Mouse (Mus musculus): ENCODE measurements around the gene Gm11937. TPM values are rescaled to one million over a fixed set of nuclear protein-coding genes. Genes with fewer than 3 reads are reported as not detected.
"Not testable (repeated sequence)": the region's sequence is repeated elsewhere in the genome, so short reads cannot be mapped to it uniquely, and the experiment has no call there.

Gm11937 gene
- polyA plus RNA-seq (2014; fragmentation: Nextera tagmentation; extraction: Ambion mirVana), result not detected in 2 replicates

DNA sequence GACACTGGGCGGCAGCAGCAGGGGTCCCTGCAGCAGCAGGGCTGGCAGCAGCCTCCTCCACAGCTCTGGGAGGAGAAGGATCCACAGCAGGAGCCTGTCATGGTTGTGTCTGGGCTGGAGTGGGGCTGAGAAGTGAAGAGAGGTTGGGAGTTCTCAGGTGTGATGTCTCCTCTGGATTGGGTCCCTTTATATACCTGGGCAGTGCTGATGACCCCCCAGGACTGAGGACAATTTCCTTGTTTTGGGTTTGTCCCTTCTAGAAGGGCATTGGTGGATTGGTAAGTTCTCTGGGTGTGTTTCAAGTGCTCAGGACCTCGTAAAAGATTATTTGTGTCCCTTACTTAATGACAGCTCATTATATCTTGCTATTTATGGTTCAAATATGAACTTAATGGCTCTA lies at the start of gene Gm11937:
Gene Gm11937 (minus strand): TSS at position 101 of the 400 bp plus-strand sequence.
- ATAC-seq (ENCODE audit: low FRiP score); H3K27me3 ChIP-seq (ENCODE audit: control insufficient read depth, insufficient read depth, low read length); H3K4me2 ChIP-seq (replicated peaks; ENCODE audit: low read depth, low read length); H3K36me3 ChIP-seq (ENCODE audit: control insufficient read depth, insufficient read depth, low read length); H3K4me3 ChIP-seq (ENCODE audit: low read depth, low read length); DNase-seq (ENCODE audit: low spot score); H3K4me1 ChIP-seq (replicated peaks; ENCODE audit: control insufficient read depth, insufficient read depth, low read length); H3K9ac ChIP-seq (ENCODE audit: low read depth, low read length); H3K27ac ChIP-seq (ENCODE audit: low read depth, low read length); H3K9me3 ChIP-seq (ENCODE audit: control insufficient read depth, low read length): not testable (repeated sequence)
- WGBS, result 91% methylated on average over 1 of the region's 2 CpGs

- no peaks in the 10 kb centered on the region for H3K27me3 ChIP-seq (ENCODE audit: control insufficient read depth, insufficient read depth, low read length)
- DNase-seq (ENCODE audit: low spot score) (no peak), ATAC-seq (ENCODE audit: low FRiP score) (no peak)
- 88% methylated on average over 4 of the region's 4 CpGs for WGBS
- H3K4me2 ChIP-seq (replicated peaks; ENCODE audit: low read depth, low read length), result no peak overlapping the region
- H3K9me3 ChIP-seq (ENCODE audit: control insufficient read depth, low read length), result no peaks in the 10 kb centered on the region
- no peak overlapping the region for H3K27ac ChIP-seq (ENCODE audit: low read depth, low read length)
- H3K9ac ChIP-seq (ENCODE audit: low read depth, low read length), result no peak overlapping the region
- no peaks in the 10 kb centered on the region for H3K4me1 ChIP-seq (replicated peaks; ENCODE audit: control insufficient read depth, insufficient read depth, low read length)
- H3K4me3 ChIP-seq (ENCODE audit: low read depth, low read length), result no peak overlapping the region
- H3K36me3 ChIP-seq (ENCODE audit: control insufficient read depth, insufficient read depth, low read length), result no peaks in the 10 kb centered on the region
Measured at GRCm38 (mm10) chr11:99659256-99659655, 49.3 kb upstream of the Gm11937 start.

- WGBS, result 61% methylated on average over 10 of the region's 10 CpGs
- not testable (repeated sequence) for H3K36me3 ChIP-seq (ENCODE audit: control insufficient read depth, insufficient read depth, low read length); H3K4me3 ChIP-seq (ENCODE audit: low read depth, low read length); H3K27ac ChIP-seq (ENCODE audit: low read depth, low read length); H3K4me1 ChIP-seq (replicated peaks; ENCODE audit: control insufficient read depth, insufficient read depth, low read length); H3K9me3 ChIP-seq (ENCODE audit: control insufficient read depth, low read length); ATAC-seq (ENCODE audit: low FRiP score); H3K27me3 ChIP-seq (ENCODE audit: control insufficient read depth, insufficient read depth, low read length); H3K4me2 ChIP-seq (replicated peaks; ENCODE audit: low read depth, low read length); DNase-seq (ENCODE audit: low spot score); H3K9ac ChIP-seq (ENCODE audit: low read depth, low read length)
Measured at GRCm38 (mm10) chr11:99658467-99659010, 48.5 kb upstream of the Gm11937 start, which contains the start of gene Gm11563. Gene Gm11563, minus strand, starts transcription at chr11:99658960.

DNA sequence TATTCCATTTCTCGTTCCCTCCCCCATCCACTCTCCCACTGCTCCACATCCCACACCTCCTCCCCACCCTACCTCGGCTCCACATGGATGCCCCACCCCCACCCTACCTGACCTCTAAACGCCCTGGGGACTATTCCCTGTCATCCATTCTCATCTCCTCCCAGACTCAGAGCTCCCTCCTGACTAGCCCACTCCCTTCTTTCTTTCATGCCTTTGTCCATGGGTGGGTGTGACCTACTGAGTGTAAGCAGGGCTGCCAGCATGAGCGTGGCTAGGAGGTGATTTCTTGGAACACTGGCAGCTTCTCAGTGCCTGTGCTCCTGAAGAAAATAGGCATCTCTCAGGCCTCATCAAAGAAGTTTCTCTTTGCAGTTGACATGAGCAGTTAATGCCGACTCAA lies 47.1 kb upstream of the Gm11937 start:
- WGBS, result 42% methylated on average over 5 of the region's 5 CpGs
- Histone ChIP-seq H3K4me3 (ENCODE audit: low read depth, low read length) (no peak overlapping the region), H3K9ac (ENCODE audit: low read depth, low read length) (no peak overlapping the region), H3K4me1 (replicated peaks; ENCODE audit: control insufficient read depth, insufficient read depth, low read length) (no peaks in the 10 kb centered on the region), H3K4me2 (replicated peaks; ENCODE audit: low read depth, low read length) (no peak overlapping the region), H3K27me3 (ENCODE audit: control insufficient read depth, insufficient read depth, low read length) (no peaks in the 10 kb centered on the region), H3K9me3 (ENCODE audit: control insufficient read depth, low read length) (no peaks in the 10 kb centered on the region), H3K27ac (ENCODE audit: low read depth, low read length) (no peak overlapping the region), H3K36me3 (ENCODE audit: control insufficient read depth, insufficient read depth, low read length) (no peaks in the 10 kb centered on the region)
- no peak for ATAC-seq (ENCODE audit: low FRiP score)
- no peak for DNase-seq (ENCODE audit: low spot score)

DNA sequence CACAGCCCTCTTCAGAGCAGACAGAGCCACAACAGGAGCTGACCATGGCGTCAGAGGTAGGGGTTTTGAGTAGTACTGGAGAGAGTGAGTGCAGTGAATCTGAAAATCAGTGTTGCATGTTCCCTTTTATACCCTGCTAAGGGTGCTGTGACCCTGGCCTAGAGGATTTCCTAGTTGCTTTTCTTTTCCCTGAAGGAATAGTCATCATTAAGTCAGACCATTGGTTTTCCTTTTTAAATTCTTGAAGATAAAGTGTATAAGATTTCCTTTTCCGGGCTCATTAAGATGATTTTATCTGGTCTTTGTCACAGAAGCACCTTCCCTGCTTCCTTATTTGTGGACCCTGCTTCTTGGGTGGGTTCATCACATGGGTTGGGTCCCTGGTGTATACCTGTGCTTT lies 40.1 kb upstream of the Gm11937 start, which contains the start of gene Gm11555:
Gene Gm11555 (minus strand): TSS at position 101 of the 400 bp plus-strand sequence.
- H3K27me3 ChIP-seq (ENCODE audit: control insufficient read depth, insufficient read depth, low read length), result no peaks in the 10 kb centered on the region
- H3K27ac ChIP-seq (ENCODE audit: low read depth, low read length), result no peak within 1 kb of the TSS
- no peak within 1 kb of the TSS for H3K4me3 ChIP-seq (ENCODE audit: low read depth, low read length)
- DNase-seq (ENCODE audit: low spot score), result no peak
- WGBS, result 86% methylated on average over 2 of the region's 2 CpGs
- no peak within 1 kb of the TSS for H3K4me2 ChIP-seq (replicated peaks; ENCODE audit: low read depth, low read length)
- H3K4me1 ChIP-seq (replicated peaks; ENCODE audit: control insufficient read depth, insufficient read depth, low read length), result no peaks in the 10 kb centered on the region
- H3K9ac ChIP-seq (ENCODE audit: low read depth, low read length), result no peak within 1 kb of the TSS
- no peaks in the 10 kb centered on the region for H3K36me3 ChIP-seq (ENCODE audit: control insufficient read depth, insufficient read depth, low read length)
- ATAC-seq (ENCODE audit: low FRiP score), result no peak
- H3K9me3 ChIP-seq (ENCODE audit: control insufficient read depth, low read length), result no peaks in the 10 kb centered on the region

GRCm38 (mm10) chr11:99646444-99646843 lies 36.5 kb upstream of the Gm11937 start:
- no peaks in the 10 kb centered on the region for H3K36me3 ChIP-seq (ENCODE audit: control insufficient read depth, insufficient read depth, low read length)
- no peak overlapping the region for H3K4me2 ChIP-seq (replicated peaks; ENCODE audit: low read depth, low read length)
- no peaks in the 10 kb centered on the region for H3K4me1 ChIP-seq (replicated peaks; ENCODE audit: control insufficient read depth, insufficient read depth, low read length)
- H3K27me3 ChIP-seq (ENCODE audit: control insufficient read depth, insufficient read depth, low read length), result no peaks in the 10 kb centered on the region
- no peak overlapping the region for H3K9ac ChIP-seq (ENCODE audit: low read depth, low read length)
- ATAC-seq (ENCODE audit: low FRiP score), result no peak
- no peak overlapping the region for H3K27ac ChIP-seq (ENCODE audit: low read depth, low read length)
- H3K9me3 ChIP-seq (ENCODE audit: control insufficient read depth, low read length), result no peaks in the 10 kb centered on the region
- H3K4me3 ChIP-seq (ENCODE audit: low read depth, low read length), result no peak overlapping the region
- WGBS, result 88% methylated on average over 15 of the region's 15 CpGs
- no peak for DNase-seq (ENCODE audit: low spot score)

GRCm38 (mm10) chr11:99644351-99644750 lies 34.4 kb upstream of the Gm11937 start:
- Histone ChIP-seq H3K4me2 (replicated peaks; ENCODE audit: low read depth, low read length) (no peak overlapping the region), H3K9ac (ENCODE audit: low read depth, low read length) (no peak overlapping the region), H3K9me3 (ENCODE audit: control insufficient read depth, low read length) (no peaks in the 10 kb centered on the region), H3K27ac (ENCODE audit: low read depth, low read length) (no peak overlapping the region), H3K4me1 (replicated peaks; ENCODE audit: control insufficient read depth, insufficient read depth, low read length) (no peaks in the 10 kb centered on the region), H3K27me3 (ENCODE audit: control insufficient read depth, insufficient read depth, low read length) (no peaks in the 10 kb centered on the region), H3K4me3 (ENCODE audit: low read depth, low read length) (no peak overlapping the region), H3K36me3 (ENCODE audit: control insufficient read depth, insufficient read depth, low read length) (no peaks in the 10 kb centered on the region)
- no peak for DNase-seq (ENCODE audit: low spot score)
- WGBS, result 81% methylated on average over 3 of the region's 3 CpGs
- ATAC-seq (ENCODE audit: low FRiP score), result no peak

DNA sequence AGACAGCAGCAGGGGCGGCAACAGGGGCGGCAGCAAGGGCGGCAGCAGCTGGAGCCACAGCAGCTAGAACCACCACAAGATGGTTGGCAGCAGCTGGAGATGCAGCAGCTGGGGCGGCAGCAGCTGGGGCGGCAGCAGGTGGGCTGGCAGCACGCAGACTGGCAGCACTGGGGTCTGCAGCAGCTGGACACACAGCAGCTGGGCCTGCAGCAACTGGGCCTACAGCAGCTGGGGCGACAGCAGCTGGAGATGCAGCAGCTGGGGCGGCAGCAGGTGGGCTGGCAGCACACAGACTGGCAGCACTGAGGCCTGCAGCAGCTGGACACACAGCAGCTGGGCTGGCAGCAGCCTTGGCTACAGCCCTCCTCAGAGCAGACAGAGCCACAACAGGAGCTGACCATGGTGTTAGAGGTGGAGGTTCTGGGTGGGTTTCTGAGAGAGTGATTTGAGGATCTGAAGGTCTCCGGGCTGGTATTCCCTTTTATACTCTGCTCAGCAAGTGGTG lies 33.7 kb upstream of the Gm11937 start, which contains the start of gene Krtap4-7:
Gene Krtap4-7 (minus strand): TSS at position 455 of the 505 bp plus-strand sequence.
- not testable (repeated sequence) for H3K27ac ChIP-seq (ENCODE audit: low read depth, low read length); ATAC-seq (ENCODE audit: low FRiP score); H3K4me3 ChIP-seq (ENCODE audit: low read depth, low read length); H3K4me1 ChIP-seq (replicated peaks; ENCODE audit: control insufficient read depth, insufficient read depth, low read length); H3K9ac ChIP-seq (ENCODE audit: low read depth, low read length); H3K27me3 ChIP-seq (ENCODE audit: control insufficient read depth, insufficient read depth, low read length); H3K36me3 ChIP-seq (ENCODE audit: control insufficient read depth, insufficient read depth, low read length); H3K4me2 ChIP-seq (replicated peaks; ENCODE audit: low read depth, low read length); H3K9me3 ChIP-seq (ENCODE audit: control insufficient read depth, low read length); DNase-seq (ENCODE audit: low spot score)
- WGBS, result 85% methylated on average over 8 of the region's 9 CpGs

DNA sequence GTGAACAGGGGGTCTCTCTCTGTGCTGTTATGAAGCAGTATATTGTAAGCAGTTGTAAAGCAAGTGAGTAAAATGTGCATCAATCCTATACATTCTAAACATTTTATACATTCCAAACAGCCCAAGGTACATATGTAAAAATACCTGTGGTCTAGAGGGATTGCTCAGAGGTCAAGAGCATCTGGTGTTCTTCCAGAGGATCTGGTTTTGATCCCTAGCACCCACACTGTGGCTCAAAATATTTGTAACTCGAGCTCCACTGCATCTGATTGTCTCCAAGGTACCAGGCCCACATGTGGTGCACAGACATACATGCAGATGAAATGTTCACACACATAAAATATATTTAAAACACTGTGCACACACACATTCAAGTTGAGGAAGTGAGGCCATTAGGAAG lies 30.9 kb upstream of the Gm11937 start:
- Histone ChIP-seq H3K27me3 (ENCODE audit: control insufficient read depth, insufficient read depth, low read length) (no peaks in the 10 kb centered on the region), H3K9ac (ENCODE audit: low read depth, low read length) (no peak overlapping the region), H3K36me3 (ENCODE audit: control insufficient read depth, insufficient read depth, low read length) (no peaks in the 10 kb centered on the region), H3K4me3 (ENCODE audit: low read depth, low read length) (no peak overlapping the region), H3K9me3 (ENCODE audit: control insufficient read depth, low read length) (no peaks in the 10 kb centered on the region), H3K4me2 (replicated peaks; ENCODE audit: low read depth, low read length) (no peak overlapping the region), H3K4me1 (replicated peaks; ENCODE audit: control insufficient read depth, insufficient read depth, low read length) (no peaks in the 10 kb centered on the region), H3K27ac (ENCODE audit: low read depth, low read length) (no peak overlapping the region)
- WGBS, result 43% methylated on average over 1 of the region's 1 CpGs
- DNase-seq (ENCODE audit: low spot score) (no peak), ATAC-seq (ENCODE audit: low FRiP score) (no peak)

Measured in hindbrain, embryonic 11.5 days (tissue).